Mouse (Mus musculus): ENCODE measurements at regions not wholly inside any gene's neighbourhood (a gene's known extent, or its start where the extent isn't known, plus 50 kb on each side); places are given as distances from the start of the nearest gene placed in this dataset.

GRCm38 (mm10) chr5:46073136-46073535 lies 215.7 kb upstream of the Lcorl start:
- TF ChIP-seq CTCF (IDR thresholded peaks at IDR 0.05; ENCODE audit: low read depth) (no peak), EP300 (IDR thresholded peaks at IDR 0.05; ENCODE audit: low read depth) (no peak)
- 39% methylated on average over 4 of the region's 4 CpGs for WGBS (ENCODE audit: insufficient replicate concordance)
- Histone ChIP-seq H3K27ac (ENCODE audit: low read depth) (no peak overlapping the region), H3K9me3 (ENCODE audit: low read length) (no peaks in the 10 kb centered on the region), H3K4me1 (ENCODE audit: insufficient read depth) (no peaks in the 10 kb centered on the region), H3K36me3 (replicated peaks; ENCODE audit: insufficient read depth, low read length) (no peaks in the 10 kb centered on the region), H3K4me3 (ENCODE audit: low read depth, low read length) (no peak overlapping the region), H3K9ac (replicated peaks) (no peak overlapping the region), H3K27me3 (ENCODE audit: insufficient read depth, low read length) (no peaks in the 10 kb centered on the region), H3K4me2 (ENCODE audit: low read depth, low read length) (no peak overlapping the region)
- ATAC-seq: no peak
- DNase-seq: no peak

- Histone ChIP-seq H3K4me1 (ENCODE audit: insufficient read depth) (no peaks in the 10 kb centered on the region), H3K4me2 (ENCODE audit: low read depth, low read length) (no peak overlapping the region), H3K9ac (replicated peaks) (no peak overlapping the region), H3K36me3 (replicated peaks; ENCODE audit: insufficient read depth, low read length) (no peaks in the 10 kb centered on the region), H3K9me3 (ENCODE audit: low read length) (no peaks in the 10 kb centered on the region), H3K4me3 (ENCODE audit: low read depth, low read length) (no peak overlapping the region), H3K27ac (ENCODE audit: low read depth) (no peak overlapping the region), H3K27me3 (ENCODE audit: insufficient read depth, low read length) (no peaks in the 10 kb centered on the region)
- no peak for TF ChIP-seq CTCF (IDR thresholded peaks at IDR 0.05; ENCODE audit: low read depth)
- TF ChIP-seq EP300 (IDR thresholded peaks at IDR 0.05; ENCODE audit: low read depth): no peak
- DNase-seq (no peak), ATAC-seq (no peak)
- 58% methylated on average over 3 of the region's 3 CpGs for WGBS (ENCODE audit: insufficient replicate concordance)
These were observed 202.5 kb upstream of the Lcorl start for GRCm38 (mm10) chr5:46059910-46060309.

GRCm38 (mm10) chr5:46054850-46055249 lies 197.4 kb upstream of the Lcorl start:
- no peak for TF ChIP-seq CTCF (IDR thresholded peaks at IDR 0.05; ENCODE audit: low read depth)
- no peak for TF ChIP-seq EP300 (IDR thresholded peaks at IDR 0.05; ENCODE audit: low read depth)
- Histone ChIP-seq H3K36me3 (replicated peaks; ENCODE audit: insufficient read depth, low read length) (no peaks in the 10 kb centered on the region), H3K27ac (ENCODE audit: low read depth) (no peak overlapping the region), H3K4me1 (ENCODE audit: insufficient read depth) (no peaks in the 10 kb centered on the region), H3K4me2 (ENCODE audit: low read depth, low read length) (no peak overlapping the region), H3K4me3 (ENCODE audit: low read depth, low read length) (no peak overlapping the region), H3K9me3 (ENCODE audit: low read length) (no peaks in the 10 kb centered on the region), H3K9ac (replicated peaks) (no peak overlapping the region), H3K27me3 (ENCODE audit: insufficient read depth, low read length) (no peaks in the 10 kb centered on the region)
- ATAC-seq (no peak), DNase-seq (no peak)
- WGBS (ENCODE audit: insufficient replicate concordance): 84% methylated on average over 2 of the region's 2 CpGs

GRCm38 (mm10) chr5:46042684-46043348 lies 185.4 kb upstream of the Lcorl start:
- H3K9ac ChIP-seq (replicated peaks): no peak overlapping the region
- no peaks in the 10 kb centered on the region for H3K36me3 ChIP-seq (replicated peaks; ENCODE audit: insufficient read depth, low read length)
- H3K27me3 ChIP-seq (ENCODE audit: insufficient read depth, low read length): no peaks in the 10 kb centered on the region
- H3K4me3 ChIP-seq (ENCODE audit: low read depth, low read length): no peak overlapping the region
- H3K4me2 ChIP-seq (ENCODE audit: low read depth, low read length): no peak overlapping the region
- TF ChIP-seq CTCF (IDR thresholded peaks at IDR 0.05; ENCODE audit: low read depth) (no peak), EP300 (IDR thresholded peaks at IDR 0.05; ENCODE audit: low read depth) (no peak)
- DNase-seq: no peak
- no peak overlapping the region for H3K27ac ChIP-seq (ENCODE audit: low read depth)
- H3K9me3 ChIP-seq (ENCODE audit: low read length): no peaks in the 10 kb centered on the region
- no peak for ATAC-seq
- no peaks in the 10 kb centered on the region for H3K4me1 ChIP-seq (ENCODE audit: insufficient read depth)
- 73% methylated on average over 6 of the region's 6 CpGs for WGBS (ENCODE audit: insufficient replicate concordance)

GRCm38 (mm10) chr5:46033008-46033676 lies 175.7 kb upstream of the Lcorl start:
- DNase-seq: peak; percentile 45
- Histone ChIP-seq H3K4me2 (ENCODE audit: low read depth, low read length) (peak overlapping the region; percentile 49), H3K4me1 (ENCODE audit: insufficient read depth) (0 out of 2 replicates have a peak, but pooled peaks cover 4% of the 10 kb centered on the region), H3K27ac (ENCODE audit: low read depth) (no peak overlapping the region), H3K9me3 (ENCODE audit: low read length) (no peaks in the 10 kb centered on the region), H3K27me3 (ENCODE audit: insufficient read depth, low read length) (no peaks in the 10 kb centered on the region), H3K9ac (replicated peaks) (no peak overlapping the region), H3K36me3 (replicated peaks; ENCODE audit: insufficient read depth, low read length) (no peaks in the 10 kb centered on the region), H3K4me3 (ENCODE audit: low read depth, low read length) (no peak overlapping the region)
- ATAC-seq: peak; percentile 66
- WGBS (ENCODE audit: insufficient replicate concordance): 65% methylated on average over 8 of the region's 8 CpGs
- TF ChIP-seq EP300 (IDR thresholded peaks at IDR 0.05; ENCODE audit: low read depth): no peak
- no peak for TF ChIP-seq CTCF (IDR thresholded peaks at IDR 0.05; ENCODE audit: low read depth)

GRCm38 (mm10) chr5:46032206-46032605 lies 174.8 kb upstream of the Lcorl start:
- Histone ChIP-seq H3K4me1 (ENCODE audit: insufficient read depth) (0 out of 2 replicates have a peak, but pooled peaks cover 4% of the 10 kb centered on the region), H3K4me3 (ENCODE audit: low read depth, low read length) (no peak overlapping the region), H3K9ac (replicated peaks) (no peak overlapping the region), H3K27me3 (ENCODE audit: insufficient read depth, low read length) (no peaks in the 10 kb centered on the region), H3K4me2 (ENCODE audit: low read depth, low read length) (no peak overlapping the region), H3K9me3 (ENCODE audit: low read length) (no peaks in the 10 kb centered on the region), H3K27ac (ENCODE audit: low read depth) (no peak overlapping the region), H3K36me3 (replicated peaks; ENCODE audit: insufficient read depth, low read length) (no peaks in the 10 kb centered on the region)
- ATAC-seq (peak; percentile 36; the same call in 1 of the 2 replicates), DNase-seq (no peak)
- TF ChIP-seq CTCF (IDR thresholded peaks at IDR 0.05; ENCODE audit: low read depth) (no peak), EP300 (IDR thresholded peaks at IDR 0.05; ENCODE audit: low read depth) (no peak)
- WGBS (ENCODE audit: insufficient replicate concordance): 42% methylated on average over 2 of the region's 2 CpGs

Measured in liver, postnatal 0 days (tissue).